Mouse (Mus musculus) neural tube, embryonic 15.5 days (tissue): ENCODE results near the gene Colgalt1. TPM values are rescaled to one million over a fixed set of nuclear protein-coding genes. Genes with fewer than 3 reads are reported as not detected.

Experiments used
- ATAC-seq: fragments of 200-750 bp; cut with Nextera tagmentation; 2 replicates; pipeline ENCODE4 v1.8.0; 2017; ENCODE audit warnings: mild to moderate bottlenecking, moderate TSS enrichment, moderate library complexity; ENCODE audit not compliant: low FRiP score
- H3K27ac ChIP-seq: fragments of 300-500 bp; sonication (generic); replicated peaks from 2 replicates; pipeline ENCODE4 v1.5.1; 2015; ENCODE audit warnings: mild to moderate bottlenecking, inconsistent platforms
- H3K27me3 ChIP-seq: fragments of 300-500 bp; sonication (generic); replicated peaks from 2 replicates; pipeline ENCODE4 v1.6.1; 2015; ENCODE audit warnings: inconsistent platforms
- H3K36me3 ChIP-seq: fragments of 300-500 bp; sonication (generic); 2 replicates; pipeline ENCODE4 v1.6.1; 2015; ENCODE audit warnings: inconsistent platforms
- H3K4me1 ChIP-seq: fragments of 300-500 bp; sonication (generic); 2 replicates; pipeline ENCODE4 v1.6.1; 2015; ENCODE audit warnings: inconsistent platforms
- H3K4me2 ChIP-seq: fragments of 300-500 bp; sonication (generic); 2 replicates; pipeline ENCODE4 v1.6.1; 2015; ENCODE audit warnings: inconsistent platforms, mild to moderate bottlenecking, moderate library complexity
- H3K4me3 ChIP-seq: fragments of 300-500 bp; sonication (generic); replicated peaks from 2 replicates; pipeline ENCODE4 v1.5.1; 2015; ENCODE audit warnings: mild to moderate bottlenecking, inconsistent platforms
- H3K9ac ChIP-seq: fragments of 300-500 bp; sonication (generic); replicated peaks from 2 replicates; pipeline ENCODE4 v1.6.1; 2015; ENCODE audit warnings: mild to moderate bottlenecking, inconsistent platforms
- H3K9me3 ChIP-seq: fragments of 300-500 bp; sonication (generic); replicated peaks from 2 replicates; pipeline ENCODE4 v1.6.1; 2016; ENCODE audit warnings: inconsistent platforms
- WGBS: fragments of 180-500 bp; shearing (Covaris S2); methylation state at CpG from one replicate; pipeline ENCODE4 v1.1.7; 2015; ENCODE audit warnings: mixed read lengths; 5-methylcytosine and 5-hydroxymethylcytosine counted together
- polyA plus RNA-seq: library from polyadenylated mRNA; unstranded; fragments of >200 nt; fragmentation: Nextera tagmentation; extraction: Ambion mirVana; gene quantifications from 2 replicates; pipeline ENCODE4 v1.2.1, GENCODE M21; 2015

Colgalt1 gene
- polyA plus RNA-seq, 1 experiment from 2014 or later: 76.9 TPM

- H3K27me3 ChIP-seq: peaks cover 69% of the 10 kb centered on the region
- WGBS: 22% methylated on average over 8 of the region's 9 CpGs
- H3K4me2 ChIP-seq: no peak overlapping the region
- peaks cover 5% of the 10 kb centered on the region; the same call in 1 of the 2 replicates for H3K4me1 ChIP-seq
- H3K9me3 ChIP-seq: no peaks in the 10 kb centered on the region
- H3K4me3 ChIP-seq: no peak overlapping the region
- no peak overlapping the region for H3K9ac ChIP-seq
- no peak for ATAC-seq
- H3K36me3 ChIP-seq: peaks cover 61% of the 10 kb centered on the region
- no peak overlapping the region for H3K27ac ChIP-seq
Measured at GRCm38 (mm10) chr8:71657816-71658215, 47.0 kb downstream of the Colgalt1 start.

- ATAC-seq: no peak
- no peak overlapping the region for H3K9ac ChIP-seq
- H3K4me1 ChIP-seq: peaks cover 5% of the 10 kb centered on the region; the same call in 1 of the 2 replicates
- 40% methylated on average over 17 of the region's 17 CpGs for WGBS
- peaks cover 62% of the 10 kb centered on the region for H3K36me3 ChIP-seq
- peaks cover 72% of the 10 kb centered on the region for H3K27me3 ChIP-seq
- H3K4me2 ChIP-seq: no peak overlapping the region
- no peak overlapping the region for H3K27ac ChIP-seq
- no peak overlapping the region for H3K4me3 ChIP-seq
- H3K9me3 ChIP-seq: no peaks in the 10 kb centered on the region
Measured at GRCm38 (mm10) chr8:71658515-71659049, 47.8 kb downstream of the Colgalt1 start.

GRCm38 (mm10) chr8:71659751-71660150 is 49.0 kb downstream of the Colgalt1 start:
- no peak overlapping the region for H3K9ac ChIP-seq
- no peak overlapping the region for H3K4me3 ChIP-seq
- 71% methylated on average over 1 of the region's 1 CpGs for WGBS
- no peak overlapping the region for H3K4me2 ChIP-seq
- H3K4me1 ChIP-seq: peaks cover 5% of the 10 kb centered on the region; the same call in 1 of the 2 replicates
- no peak for ATAC-seq
- peaks cover 63% of the 10 kb centered on the region for H3K27me3 ChIP-seq
- H3K27ac ChIP-seq: no peak overlapping the region
- peaks cover 59% of the 10 kb centered on the region for H3K36me3 ChIP-seq
- H3K9me3 ChIP-seq: no peaks in the 10 kb centered on the region

GRCm38 (mm10) chr8:71660325-71661120 is 49.7 kb downstream of the Colgalt1 start:
- 8% methylated on average over 36 of the region's 36 CpGs for WGBS
- H3K9me3 ChIP-seq: no peaks in the 10 kb centered on the region
- H3K9ac ChIP-seq: no peak overlapping the region
- H3K4me3 ChIP-seq: no peak overlapping the region
- H3K27me3 ChIP-seq: peaks cover 55% of the 10 kb centered on the region
- ATAC-seq: peak; percentile 71
- no peak overlapping the region for H3K27ac ChIP-seq
- peaks cover 5% of the 10 kb centered on the region; the same call in 1 of the 2 replicates for H3K4me1 ChIP-seq
- peaks cover 55% of the 10 kb centered on the region for H3K36me3 ChIP-seq
- 0 out of 2 replicates have a peak overlapping the region, but pooled peaks have one; percentile 9 for H3K4me2 ChIP-seq

- Histone ChIP-seq H3K27me3 (peaks cover 11% of the 10 kb centered on the region), H3K36me3 (peaks cover 29% of the 10 kb centered on the region; the same call in 1 of the 2 replicates), H3K27ac (no peak overlapping the region), H3K4me3 (no peak overlapping the region), H3K9ac (no peak overlapping the region), H3K9me3 (no peaks in the 10 kb centered on the region), H3K4me2 (peak overlapping the region; percentile 25; the same call in 1 of the 2 replicates), H3K4me1 (peaks cover 47% of the 10 kb centered on the region)
- ATAC-seq: no peak
- WGBS: 6% methylated on average over 22 of the region's 22 CpGs
Measured at GRCm38 (mm10) chr8:71665331-71666130, 54.7 kb downstream of the Colgalt1 start.

- peak overlapping the region; percentile 46 for H3K4me2 ChIP-seq
- WGBS: 14% methylated on average over 1 of the region's 1 CpGs
- peaks cover 24% of the 10 kb centered on the region; the same call in 1 of the 2 replicates for H3K36me3 ChIP-seq
- no peak overlapping the region for H3K4me3 ChIP-seq
- no peaks in the 10 kb centered on the region for H3K9me3 ChIP-seq
- H3K4me1 ChIP-seq: peaks cover 47% of the 10 kb centered on the region
- peaks cover 9% of the 10 kb centered on the region for H3K27me3 ChIP-seq
- H3K9ac ChIP-seq: no peak overlapping the region
- H3K27ac ChIP-seq: peak overlapping the region; percentile 68
- no peak for ATAC-seq
Measured at GRCm38 (mm10) chr8:71666855-71667254, 56.1 kb downstream of the Colgalt1 start.

- Histone ChIP-seq H3K36me3 (peaks cover 21% of the 10 kb centered on the region; the same call in 1 of the 2 replicates), H3K27me3 (peaks cover 7% of the 10 kb centered on the region), H3K9me3 (no peaks in the 10 kb centered on the region), H3K9ac (no peak overlapping the region), H3K4me1 (peaks cover 51% of the 10 kb centered on the region), H3K4me2 (peak overlapping the region; percentile 46), H3K4me3 (no peak overlapping the region), H3K27ac (peak overlapping the region; percentile 68)
- no peak for ATAC-seq
- 21% methylated on average over 5 of the region's 5 CpGs for WGBS
Measured at GRCm38 (mm10) chr8:71667256-71667655, 56.5 kb downstream of the Colgalt1 start.

- peak overlapping the region; percentile 46 for H3K4me2 ChIP-seq
- H3K4me3 ChIP-seq: peak overlapping the region; percentile 3
- H3K27ac ChIP-seq: 0 out of 2 replicates have a peak overlapping the region, but pooled peaks have one; percentile 68
- no peak for ATAC-seq
- H3K9ac ChIP-seq: 0 out of 2 replicates have a peak overlapping the region, but pooled peaks have one; percentile 3
- H3K27me3 ChIP-seq: no peaks in the 10 kb centered on the region; the same call in 1 of the 2 replicates
- 3% methylated on average over 21 of the region's 21 CpGs for WGBS
- no peaks in the 10 kb centered on the region for H3K9me3 ChIP-seq
- peaks cover 9% of the 10 kb centered on the region; the same call in 1 of the 2 replicates for H3K36me3 ChIP-seq
- peaks cover 55% of the 10 kb centered on the region for H3K4me1 ChIP-seq
Measured at GRCm38 (mm10) chr8:71668220-71668975, 57.6 kb downstream of the Colgalt1 start.

- Histone ChIP-seq H3K36me3 (no peaks in the 10 kb centered on the region), H3K4me2 (peak overlapping the region; percentile 67), H3K27me3 (peaks cover 1% of the 10 kb centered on the region; the same call in 1 of the 2 replicates), H3K4me3 (peak overlapping the region; percentile 81), H3K9ac (peak overlapping the region; percentile 71), H3K4me1 (peaks cover 55% of the 10 kb centered on the region), H3K27ac (peak overlapping the region; percentile 92), H3K9me3 (no peaks in the 10 kb centered on the region)
- ATAC-seq: peak; percentile 13
- 12% methylated on average over 10 of the region's 12 CpGs for WGBS
Measured at GRCm38 (mm10) chr8:71670198-71670597, 59.4 kb downstream of the Colgalt1 start.

GRCm38 (mm10) chr8:71670621-71671548 is 60.1 kb downstream of the Colgalt1 start:
- peaks cover 57% of the 10 kb centered on the region for H3K4me1 ChIP-seq
- peak overlapping the region; percentile 67 for H3K4me2 ChIP-seq
- H3K9ac ChIP-seq: peak overlapping the region; percentile 71
- under 1% methylated on average over 57 of the region's 64 CpGs for WGBS
- no peaks in the 10 kb centered on the region for H3K9me3 ChIP-seq
- H3K36me3 ChIP-seq: no peaks in the 10 kb centered on the region
- peak overlapping the region; percentile 81 for H3K4me3 ChIP-seq
- peaks cover 7% of the 10 kb centered on the region; the same call in 1 of the 2 replicates for H3K27me3 ChIP-seq
- peak; percentile 76 for ATAC-seq
- peak overlapping the region; percentile 92 for H3K27ac ChIP-seq
